Mouse (Mus musculus): ENCODE measurements at regions not wholly inside any gene's neighbourhood (a gene's known extent, or its start where the extent isn't known, plus 50 kb on each side); places are given as distances from the start of the nearest gene placed in this dataset.

DNA sequence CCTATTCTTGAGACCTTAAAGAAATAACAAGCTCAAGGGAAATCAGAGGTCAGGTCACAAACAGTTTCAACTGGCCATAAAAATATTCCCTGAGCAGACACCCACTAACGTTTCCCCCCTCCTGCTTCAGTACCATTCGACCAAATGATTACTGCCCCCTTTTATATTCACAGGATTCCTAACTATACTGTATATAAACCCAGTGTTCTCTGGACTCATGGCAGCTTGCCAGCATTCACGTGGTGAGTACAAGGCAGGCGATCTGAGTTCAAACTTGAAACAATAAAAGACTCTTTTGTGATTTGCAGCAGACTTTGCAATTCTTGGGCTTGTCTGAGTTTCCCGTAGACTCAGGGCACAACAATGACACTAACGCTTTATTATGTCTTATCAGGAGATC is 989.0 kb upstream of the H2afb3 start:
- DNase-seq (ENCODE audit: low read depth, low spot score): peak; percentile 42
- WGBS: 24% methylated on average over 6 of the region's 6 CpGs

DNA sequence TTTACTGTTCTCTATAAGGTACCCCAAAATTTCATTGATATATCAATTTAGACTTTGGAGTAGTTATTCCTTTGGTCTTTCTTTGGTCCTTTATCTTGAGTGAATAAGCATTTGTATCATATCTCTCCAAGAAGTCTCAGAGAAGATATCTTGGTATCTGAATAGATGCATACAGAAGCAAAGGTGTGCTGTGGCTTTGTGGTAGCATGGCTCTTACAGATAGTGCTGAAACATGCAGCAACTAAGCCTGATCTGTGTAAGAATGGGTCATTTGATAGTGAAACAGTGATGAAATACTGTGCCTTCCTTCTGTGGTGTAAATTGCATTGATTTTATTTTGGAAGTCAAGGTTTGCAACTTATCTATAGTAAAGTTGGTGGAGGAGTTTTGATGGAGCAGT is 978.3 kb upstream of the H2afb3 start:
- DNase-seq (ENCODE audit: low read depth, low spot score): no peak

DNA sequence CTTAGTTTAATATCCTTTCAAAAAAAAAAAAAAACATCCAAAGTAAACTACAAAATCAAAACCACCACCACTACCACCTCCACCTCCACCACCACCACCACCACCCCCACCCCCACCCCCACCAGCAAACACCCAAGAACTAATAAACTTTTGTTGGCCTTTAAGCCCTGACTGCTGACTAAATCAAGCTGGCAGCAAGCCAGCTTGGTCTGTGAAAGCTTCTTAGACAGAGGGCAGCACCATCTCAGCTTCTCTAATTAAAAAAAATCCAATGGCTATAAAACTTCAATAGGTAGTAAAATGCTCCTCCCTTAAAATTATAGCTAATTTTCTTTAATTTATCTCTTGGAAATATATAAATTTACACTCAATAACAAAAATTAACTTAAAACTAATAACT is 957.2 kb upstream of the H2afb3 start:
- peak; percentile 21 for DNase-seq (ENCODE audit: low read depth, low spot score)

DNA sequence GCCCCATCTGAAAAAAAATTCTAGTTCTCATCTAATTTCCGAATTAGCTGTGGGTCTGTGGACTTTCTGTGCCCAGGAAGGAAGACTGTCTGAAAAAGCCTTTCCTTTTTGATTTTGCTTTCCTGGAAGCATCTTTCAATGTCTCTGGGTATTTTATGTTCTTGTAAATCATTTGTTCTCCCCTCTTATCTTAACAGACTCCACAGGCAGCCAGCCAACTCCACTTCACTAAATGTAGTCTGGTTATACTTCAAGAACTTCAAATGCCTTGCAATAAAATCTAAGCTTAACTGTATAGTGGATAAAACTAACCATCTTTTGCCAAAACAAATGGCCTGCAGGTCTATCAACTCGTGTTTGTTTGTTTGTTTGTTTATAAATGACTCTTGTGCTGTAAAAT is 956.7 kb upstream of the H2afb3 start:
- 8% methylated on average over 2 of the region's 2 CpGs for WGBS
- peak; percentile 29 for DNase-seq (ENCODE audit: low read depth, low spot score)

DNA sequence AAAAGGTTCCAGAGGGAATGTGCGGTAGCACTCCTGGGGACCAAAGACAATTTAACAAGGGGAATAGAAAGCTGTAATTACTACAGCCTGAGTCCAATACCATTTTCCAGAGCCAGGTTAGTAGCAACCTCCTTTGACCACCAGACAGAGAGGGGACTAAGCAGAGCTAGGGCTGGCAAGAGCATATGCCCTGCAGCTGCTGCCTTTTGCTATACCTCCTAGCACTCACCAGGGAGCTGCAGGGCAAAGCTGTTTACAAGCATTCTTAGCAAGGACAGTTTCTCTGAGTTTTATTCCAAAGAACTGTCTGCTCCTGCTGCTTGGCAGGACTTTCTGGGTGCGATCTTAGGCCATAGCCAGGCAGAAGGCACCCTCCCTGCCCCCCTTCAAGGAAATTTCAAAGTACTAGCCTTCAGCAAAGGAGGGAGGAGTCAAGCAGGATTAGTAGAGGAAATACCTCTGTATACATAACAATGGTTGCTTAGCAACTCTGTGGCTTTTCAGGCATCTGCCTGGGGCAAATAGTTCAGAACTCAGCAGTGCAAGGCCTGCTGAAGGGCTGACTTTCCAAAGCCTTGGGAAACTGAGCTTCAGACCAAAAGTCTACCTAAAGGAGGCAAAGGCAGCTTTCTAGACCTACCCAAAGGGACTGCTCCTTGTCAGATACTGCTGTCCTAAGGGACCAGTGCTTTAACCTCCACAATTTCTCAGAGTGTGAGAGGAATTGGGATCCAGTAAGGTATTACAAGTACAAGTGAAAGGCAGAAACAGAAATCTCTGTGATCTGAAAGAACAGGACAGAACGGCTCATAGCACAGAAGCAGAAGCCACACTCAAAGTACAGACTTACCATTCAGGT is 919.5 kb upstream of the H2afb3 start:
- DNase-seq (ENCODE audit: low read depth, low spot score): peak; percentile 8
- WGBS: 41% methylated on average over 3 of the region's 3 CpGs
